Mouse (Mus musculus): ENCODE results near the gene Rbm34.
"Not testable (repeated sequence)": the region's sequence is repeated elsewhere in the genome, so short reads cannot be mapped to it uniquely, and the experiment has no call there.

Gene Rbm34

DNA sequence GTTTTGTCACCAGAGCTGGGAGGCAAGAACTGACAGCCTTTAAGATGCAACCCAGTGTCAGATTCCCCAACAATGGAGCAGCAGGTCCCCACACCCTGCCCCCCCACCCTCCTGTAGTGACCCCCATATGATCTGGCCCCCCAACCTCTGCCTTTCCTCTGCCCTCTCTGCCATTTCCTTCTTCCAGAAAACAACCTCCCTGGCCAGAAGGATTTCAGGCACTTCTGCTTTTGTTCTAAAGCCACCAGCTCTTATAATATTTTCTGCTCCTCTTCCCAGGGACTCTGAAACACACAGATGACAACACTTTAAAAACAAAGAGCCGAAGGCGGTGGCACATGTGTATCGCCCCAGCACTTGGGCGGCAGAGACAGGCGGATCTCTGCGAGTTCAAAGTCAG lies 50.5 kb downstream of the Rbm34 start:
- DNase-seq (ENCODE audit: low read depth, low spot score), result no peak

DNA sequence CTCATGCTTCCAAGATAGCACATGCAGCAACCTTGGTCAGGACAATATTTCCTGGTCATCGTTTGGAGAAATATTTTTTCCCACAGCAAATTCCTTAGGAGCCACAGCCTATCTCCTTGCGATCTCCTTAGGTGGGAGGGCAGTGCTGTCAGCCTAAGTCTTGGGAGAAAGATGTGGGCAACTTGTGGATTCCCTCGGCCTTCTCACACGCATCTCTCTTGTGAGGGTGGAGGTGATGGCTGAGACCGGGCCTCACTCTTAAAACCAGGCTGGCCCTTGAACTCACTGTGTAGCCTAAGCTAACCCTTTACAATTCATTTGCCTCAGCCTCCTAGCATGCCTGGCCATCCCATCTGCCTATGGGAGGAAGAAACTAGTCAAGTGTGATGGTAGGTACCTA lies 51.2 kb downstream of the Rbm34 start:
- no peak for DNase-seq (ENCODE audit: low read depth, low spot score)

DNA sequence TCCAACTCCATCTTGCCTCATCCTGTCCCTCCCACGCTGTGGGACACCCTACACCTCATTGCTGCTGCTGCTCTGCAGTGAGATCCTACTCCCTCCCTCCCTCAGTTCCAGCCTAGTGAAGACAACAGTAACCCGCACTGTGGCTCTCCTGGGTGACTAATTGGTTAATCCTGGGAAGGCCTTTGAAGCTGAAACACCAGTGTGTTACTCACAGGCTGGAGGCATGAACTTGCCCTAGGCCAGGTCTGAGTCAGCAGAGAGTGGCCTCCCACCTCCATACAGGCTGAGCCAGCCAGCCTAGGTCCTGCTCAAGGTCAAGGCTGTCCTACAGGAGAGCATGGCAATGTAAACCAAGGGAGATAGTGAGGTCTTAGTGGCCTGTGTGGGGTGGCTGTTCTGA lies 51.6 kb downstream of the Rbm34 start:
- peak; percentile 83 for DNase-seq (ENCODE audit: low read depth, low spot score)

GRCm38 (mm10) chr8:126918356-126918755 lies 52.5 kb downstream of the Rbm34 start:
- no peak for DNase-seq (ENCODE audit: low read depth, low spot score)

GRCm38 (mm10) chr8:126917179-126917905 lies 53.5 kb downstream of the Rbm34 start:
- no peak for DNase-seq (ENCODE audit: low read depth, low spot score)

DNA sequence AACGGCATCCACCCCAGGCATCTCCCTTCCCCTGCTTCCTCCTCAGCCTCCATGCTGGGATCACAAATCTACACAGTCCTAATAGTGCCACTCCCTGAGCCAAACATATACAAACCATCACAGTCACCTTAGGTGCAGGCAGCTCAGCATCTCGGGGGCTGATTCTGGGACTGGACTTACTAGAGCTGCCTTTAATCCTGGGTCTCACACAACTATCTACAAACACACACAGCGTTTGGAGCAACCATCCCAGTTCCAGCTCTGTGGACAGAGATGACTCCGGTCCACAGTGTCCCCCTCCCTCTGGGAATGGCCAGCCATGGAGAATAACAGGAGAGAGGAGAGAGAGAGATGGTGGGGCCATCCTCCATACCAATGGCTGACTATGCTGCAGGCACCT lies 54.3 kb downstream of the Rbm34 start:
- DNase-seq (ENCODE audit: low read depth, low spot score), result no peak

- no peak for DNase-seq (ENCODE audit: low read depth, low spot score)
Observed at GRCm38 (mm10) chr8:126914609-126915375, 56.1 kb downstream of the Rbm34 start.

- not testable (repeated sequence) for DNase-seq (ENCODE audit: low read depth, low spot score)
Observed at GRCm38 (mm10) chr8:126914107-126914490, 56.8 kb downstream of the Rbm34 start.

DNA sequence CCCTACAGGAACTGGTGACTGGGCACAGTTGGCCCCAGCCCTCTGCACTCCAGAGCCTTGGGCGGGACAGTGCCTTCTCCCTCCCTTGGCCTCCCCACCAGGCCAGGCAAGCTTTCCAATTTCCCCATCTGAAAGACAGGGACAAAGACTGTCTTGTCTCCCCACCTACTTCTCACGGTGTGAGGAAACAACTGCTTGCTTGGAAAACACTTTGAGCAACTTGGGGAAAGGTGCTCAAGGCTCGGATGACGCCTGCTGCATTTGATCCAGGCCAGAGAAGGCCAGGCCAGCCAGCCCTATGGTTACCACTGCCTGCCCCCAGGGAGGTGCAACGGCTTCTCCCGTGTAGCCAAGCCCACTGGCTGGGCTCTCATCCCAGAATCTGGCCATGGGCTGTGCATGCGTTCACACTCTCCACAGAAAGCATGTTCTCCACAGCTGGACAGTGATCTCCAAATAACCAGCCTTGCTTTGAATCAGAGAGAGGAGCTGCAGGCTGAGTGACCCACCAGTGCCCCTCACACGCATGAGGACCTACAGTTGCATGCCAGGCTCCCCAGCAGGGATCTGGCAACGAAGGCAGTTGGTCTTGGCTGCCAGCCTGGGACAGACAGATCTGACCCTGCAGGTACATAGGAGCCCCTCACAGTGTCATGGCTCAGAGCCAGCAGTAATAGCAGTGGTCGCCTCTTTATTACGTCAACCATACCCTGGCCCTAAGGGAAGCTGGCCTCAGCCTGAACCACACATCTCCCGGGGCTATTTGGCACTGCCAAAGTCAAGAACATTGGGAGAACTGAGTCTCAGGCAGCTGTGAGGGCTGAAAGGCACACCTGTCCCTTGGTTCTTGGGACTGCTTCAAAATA lies 57.4 kb downstream of the Rbm34 start:
- peak; percentile 77 for DNase-seq (ENCODE audit: low read depth, low spot score)

- DNase-seq (ENCODE audit: low read depth, low spot score), result no peak
Observed at GRCm38 (mm10) chr8:126909371-126909802, 61.5 kb downstream of the Rbm34 start.

DNA sequence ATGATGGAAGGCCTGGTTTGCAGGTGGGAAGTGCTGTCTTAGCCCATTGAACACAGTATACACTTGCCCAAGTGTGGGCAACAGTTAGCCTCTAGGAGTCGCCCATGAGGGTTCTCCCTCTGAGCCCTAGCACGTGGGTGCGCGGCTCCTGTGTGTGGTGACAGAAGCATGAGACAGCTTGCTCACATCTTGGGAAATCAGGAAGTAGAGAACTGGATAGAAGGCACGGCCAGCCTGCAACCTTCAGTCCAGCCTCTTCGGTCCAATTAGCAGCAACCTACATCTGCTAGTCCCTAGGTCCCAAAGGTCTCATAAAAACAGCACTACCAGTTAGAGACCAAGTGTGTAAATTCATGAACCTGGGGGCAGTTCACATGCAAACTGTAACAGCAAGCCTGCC lies 62.1 kb downstream of the Rbm34 start:
- no peak for DNase-seq (ENCODE audit: low read depth, low spot score)

DNA sequence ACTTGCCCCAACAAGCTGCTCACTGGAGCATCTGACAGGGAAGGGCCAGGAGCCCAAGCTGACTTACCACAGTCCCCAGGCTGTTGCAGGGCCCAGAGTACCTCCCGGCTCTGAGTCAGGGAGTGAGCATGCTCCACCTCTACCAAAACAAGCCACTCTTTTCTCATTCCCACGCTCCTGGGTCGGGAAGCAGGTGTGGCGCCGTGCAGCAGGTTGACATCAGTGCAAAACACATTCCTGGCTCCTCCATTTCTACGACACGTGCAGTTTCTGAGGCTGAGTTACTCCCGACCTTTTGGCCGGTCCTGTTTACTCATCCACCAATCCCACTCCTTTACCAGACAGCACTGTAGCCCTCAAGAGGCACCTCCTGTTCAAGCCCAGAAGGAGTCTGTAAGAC lies 62.9 kb downstream of the Rbm34 start:
- DNase-seq (ENCODE audit: low read depth, low spot score), result no peak

DNA sequence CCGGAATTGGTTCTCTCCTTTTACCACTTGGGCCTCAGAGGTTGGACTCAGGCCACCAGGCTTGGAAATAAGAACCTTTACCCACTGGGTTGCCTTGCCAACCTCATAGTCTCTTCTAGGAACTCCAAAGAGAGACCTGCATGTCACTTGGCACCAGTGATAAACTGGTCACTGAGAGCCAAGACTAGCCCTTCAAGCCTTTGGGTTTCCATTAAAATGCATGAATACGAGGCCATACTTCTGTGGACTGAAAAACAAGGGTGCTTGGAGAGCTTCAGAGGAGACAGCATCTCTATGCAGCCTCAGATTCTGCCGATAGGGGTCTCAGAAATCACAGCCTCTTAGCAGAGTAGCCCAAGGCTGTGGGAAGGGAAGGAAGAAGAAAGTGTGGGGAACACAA lies 63.5 kb downstream of the Rbm34 start:
- no peak for DNase-seq (ENCODE audit: low read depth, low spot score)

DNA sequence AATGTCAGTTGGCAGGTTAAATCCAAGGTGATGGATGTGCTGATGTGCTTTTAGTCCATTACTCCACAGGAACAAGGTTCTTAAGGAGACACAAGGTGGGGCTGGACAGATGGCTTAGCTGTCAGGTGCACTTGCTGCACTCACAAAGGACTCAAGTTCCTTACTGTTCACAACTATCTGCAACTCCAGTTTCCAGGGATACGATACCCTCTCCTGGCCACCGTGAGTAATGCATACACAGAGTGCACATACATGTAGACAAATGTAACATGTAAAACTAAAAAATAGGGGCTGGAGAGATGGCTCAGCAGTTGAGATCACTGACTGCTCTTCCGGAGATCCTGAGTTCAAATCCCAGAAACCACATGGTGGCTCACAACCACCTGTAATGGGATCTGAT lies 65.5 kb downstream of the Rbm34 start:
- no peak for DNase-seq (ENCODE audit: low read depth, low spot score)

GRCm38 (mm10) chr8:126903927-126904326 lies 66.9 kb downstream of the Rbm34 start:
- DNase-seq (ENCODE audit: low read depth, low spot score), result no peak

- no peak for DNase-seq (ENCODE audit: low read depth, low spot score)
Observed at GRCm38 (mm10) chr8:126903224-126903895, 67.5 kb downstream of the Rbm34 start.

DNA sequence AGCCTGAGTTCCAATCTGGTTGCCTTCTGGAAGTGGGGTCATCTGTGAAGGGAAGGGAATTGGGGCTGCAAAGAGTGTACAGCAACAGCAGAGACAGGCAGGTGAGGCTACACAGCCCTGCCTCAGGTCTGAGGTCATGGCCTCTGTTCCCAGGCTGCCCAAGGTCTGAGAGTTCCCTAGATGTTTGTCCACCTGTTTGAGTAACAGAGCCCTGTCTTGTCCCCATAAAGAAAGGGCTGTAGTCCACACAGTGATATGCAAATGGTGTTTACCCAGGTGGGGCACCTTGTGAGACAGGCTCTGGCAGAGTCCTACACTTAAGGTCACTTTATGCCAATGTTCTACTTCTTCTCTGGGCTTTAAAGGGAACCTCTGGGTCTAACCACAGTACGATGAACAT lies 69.3 kb downstream of the Rbm34 start:
- no peak for DNase-seq (ENCODE audit: low read depth, low spot score)

- DNase-seq (ENCODE audit: low read depth, low spot score), result no peak
Observed at GRCm38 (mm10) chr8:126901049-126901448, 69.8 kb downstream of the Rbm34 start.

All from 3T3-L1 (cell line).